Mouse (Mus musculus): ENCODE results near the gene Ctf1.

GRCm38 (mm10) chr7:127677609-127678008 lies 34.9 kb upstream of the Ctf1 start:
- TF ChIP-seq MYC (IDR thresholded peaks at IDR 0.05; ENCODE audit: low read depth, low read length) (no peak), CTCF (IDR thresholded peaks at IDR 0.05 in 2 of 3, conservative IDR thresholded peaks at IDR 0.05 in 1 of 3; ENCODE audit: control insufficient read depth in 1 of 3, insufficient read depth in 1 of 3, low read depth in 2 of 3, low read length in 3 of 3, poor library complexity in 1 of 3, severe bottlenecking in 1 of 3) (no peak), ZNF384 (IDR thresholded peaks at IDR 0.05; ENCODE audit: low read depth, low read length) (no peak), POLR2A (IDR thresholded peaks at IDR 0.05; ENCODE audit: control insufficient read depth in 1 of 2, insufficient read depth in 1 of 2, low read depth in 1 of 2, low read length in 2 of 2, poor library complexity in 1 of 2) (no peak)

Data from MEL (cell line).